Mouse (Mus musculus) thymus, adult 2 months (tissue): ENCODE data around the gene Nr1h2.

Experiments used
- CTCF ChIP-seq: fragments of 200-500 bp; IDR thresholded peaks from 2 replicates; pipeline ENCODE4 v1.5.1; 2012; ENCODE audit warnings: mild to moderate bottlenecking, control low read depth, low read length, moderate library complexity, borderline replicate concordance; ENCODE audit not compliant: control insufficient read depth, poor library complexity, insufficient read depth; ENCODE audit errors: extremely low read depth
- POLR2A ChIP-seq: fragments of 200-500 bp; IDR thresholded peaks from 2 replicates; pipeline ENCODE4 v1.6.1; 2012; ENCODE audit warnings: mild to moderate bottlenecking, low read length, control low read depth, moderate library complexity; ENCODE audit not compliant: control insufficient read depth, poor library complexity, insufficient read depth; ENCODE audit errors: extremely low read depth

DNA sequence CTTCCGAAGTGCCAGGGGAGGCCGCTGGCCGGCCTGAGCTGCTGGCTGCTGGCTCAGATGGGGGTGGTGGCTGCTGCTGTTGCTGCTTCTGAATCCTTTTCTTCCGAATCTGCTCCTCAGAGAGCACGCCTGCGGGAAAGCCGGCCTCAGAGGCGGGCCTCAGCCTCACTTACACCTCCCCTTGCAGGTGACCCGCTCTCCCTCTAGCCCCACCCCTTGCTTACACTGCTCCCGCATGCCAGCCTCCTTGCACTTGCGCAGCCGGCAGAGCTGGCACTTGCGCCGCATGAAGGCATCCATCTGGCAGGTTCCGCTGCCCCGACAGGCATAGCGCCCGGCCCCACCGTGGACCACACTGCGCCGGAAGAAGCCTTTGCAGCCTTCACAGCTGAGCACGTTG is 2.0 kb downstream of the Nr1h2 start:
- TF ChIP-seq CTCF, result no peak
- TF ChIP-seq POLR2A, result no peak
